Mouse (Mus musculus) cerebellum, adult 2 months (tissue): ENCODE measurements around the gene Phf7.

Experiments used
- CTCF ChIP-seq: fragments of 200-500 bp; IDR thresholded peaks from 2 replicates; pipeline ENCODE4 v1.5.1; 2011; ENCODE audit warnings: low read depth, mild to moderate bottlenecking, control low read depth, low read length, moderate library complexity, borderline replicate concordance; ENCODE audit not compliant: insufficient read depth
- POLR2A ChIP-seq: fragments of 200-500 bp; IDR thresholded peaks from 2 replicates; pipeline ENCODE4 v1.6.1; 2011; ENCODE audit warnings: low read length, control low read depth, borderline replicate concordance; ENCODE audit not compliant: insufficient read depth

- TF ChIP-seq POLR2A = no peak
- TF ChIP-seq CTCF = no peak
Observed at GRCm38 (mm10) chr14:31226978-31227377, 24.1 kb downstream of the Phf7 start.
